Mouse (Mus musculus): Measurements from ENCODE around the gene Slc1a7.

The Slc1a7 gene

DNA sequence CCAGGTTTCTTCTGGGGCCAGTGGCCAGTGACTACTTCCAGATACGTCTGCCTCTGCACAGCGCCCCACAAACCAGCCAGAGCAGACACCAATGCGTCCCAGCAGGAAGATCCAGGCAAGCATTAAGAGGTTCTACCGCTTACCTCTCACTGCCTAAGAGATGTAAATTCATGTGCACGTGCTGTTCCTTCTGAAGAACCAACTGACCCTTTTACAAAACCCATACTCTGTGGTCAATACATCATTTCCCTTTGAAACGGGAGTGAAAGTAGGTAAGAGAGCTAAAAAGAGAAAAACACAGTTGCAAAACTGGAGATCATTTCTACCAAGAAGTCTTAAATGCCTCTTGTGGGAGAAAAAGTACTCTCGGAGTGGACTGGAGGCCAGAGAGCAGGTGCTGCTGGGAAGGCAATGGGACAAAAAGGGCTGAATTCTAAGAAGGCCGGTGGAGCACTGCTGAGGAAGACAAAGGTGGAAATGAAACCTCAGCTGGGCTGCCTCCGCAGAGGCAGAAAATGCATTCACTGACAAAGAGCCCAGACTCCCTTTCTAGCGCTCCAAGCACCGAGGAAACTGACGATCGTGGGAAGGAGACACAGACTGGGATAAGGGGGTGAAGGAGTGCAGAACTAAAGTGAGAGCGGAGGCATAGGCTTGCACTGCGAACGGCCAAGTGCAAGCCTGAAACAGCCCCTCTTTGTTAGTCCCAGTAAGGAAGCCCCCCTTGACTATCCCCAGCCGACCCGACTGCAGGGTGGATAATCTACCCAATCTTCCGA, 91.7 kb downstream of the Slc1a7 start:
- POLR2A ChIA-PET: interaction anchor here in 2 of 4 experiments (0.7 to 2.0 kb wide), 6 partner anchors 12 to 156 kb away, joined by 3 to 8 read pairs (median 5); no protein-coding TSS in a partner anchor

DNA sequence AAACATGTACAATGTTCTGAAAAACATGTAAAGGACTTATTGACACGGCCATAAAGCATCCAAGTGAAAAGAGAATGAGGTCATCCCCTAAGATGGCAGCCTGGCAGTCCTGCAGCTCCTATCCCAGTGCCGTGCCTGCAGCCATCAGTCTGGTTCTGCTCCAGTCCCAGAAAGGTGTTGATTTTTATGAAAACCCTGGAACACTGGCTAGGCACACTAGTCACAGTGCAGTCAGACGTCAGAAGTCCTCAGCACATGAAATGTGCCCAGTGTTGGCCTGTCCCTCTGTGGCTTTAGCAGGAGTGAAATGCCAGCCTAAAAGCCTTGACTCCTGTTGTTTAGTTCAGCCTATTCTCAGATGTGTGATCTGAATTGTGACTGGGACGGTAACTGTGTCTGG, 92.6 kb downstream of the Slc1a7 start:
- CTCF ChIA-PET: no interaction called here
- POLR2A ChIA-PET: interaction anchor here in 1 of 4 experiments (0.5 to 2.0 kb wide), 5 partner anchors 11 to 347 kb away, joined by 3 to 8 read pairs (median 6); no protein-coding TSS in a partner anchor

More for the DNA sequence above, 91.7 kb downstream of the Slc1a7 start:
- CTCF ChIA-PET: no interaction called here

DNA sequence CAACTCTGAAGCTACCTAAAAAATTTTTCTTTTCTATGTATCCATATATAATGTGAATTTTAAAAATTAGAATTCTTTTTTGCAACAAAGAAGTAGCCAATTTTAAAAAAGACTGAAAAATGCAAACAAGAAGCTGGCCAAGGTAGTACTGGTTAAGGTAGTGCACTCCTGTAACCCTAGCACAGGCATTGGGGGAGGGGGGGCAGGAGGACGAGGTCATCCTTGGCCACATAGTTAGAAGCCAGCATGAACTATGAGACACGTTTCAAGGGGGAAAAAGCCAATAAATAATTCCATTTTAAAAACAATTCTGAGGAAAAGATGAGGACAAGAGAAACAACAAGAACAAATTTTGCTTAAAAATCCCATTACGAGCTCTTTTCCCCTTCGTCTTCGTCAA, 94.4 kb downstream of the Slc1a7 start:
- ChIA-PET POLR2A (interaction anchor here in 2 of 4 experiments (0.7 to 2.0 kb wide), 4 partner anchors 9 to 177 kb away, joined by 3 to 5 read pairs (median 4); no protein-coding TSS in a partner anchor), CTCF (no interaction called here)
